Mouse (Mus musculus): ENCODE data around the gene Tbc1d10c. TPM values are rescaled to one million over a fixed set of nuclear protein-coding genes. Genes with fewer than 3 reads are reported as not detected.

The Tbc1d10c gene
- total RNA-seq, 1 experiment from 2014 or later = 34.7 TPM

DNA sequence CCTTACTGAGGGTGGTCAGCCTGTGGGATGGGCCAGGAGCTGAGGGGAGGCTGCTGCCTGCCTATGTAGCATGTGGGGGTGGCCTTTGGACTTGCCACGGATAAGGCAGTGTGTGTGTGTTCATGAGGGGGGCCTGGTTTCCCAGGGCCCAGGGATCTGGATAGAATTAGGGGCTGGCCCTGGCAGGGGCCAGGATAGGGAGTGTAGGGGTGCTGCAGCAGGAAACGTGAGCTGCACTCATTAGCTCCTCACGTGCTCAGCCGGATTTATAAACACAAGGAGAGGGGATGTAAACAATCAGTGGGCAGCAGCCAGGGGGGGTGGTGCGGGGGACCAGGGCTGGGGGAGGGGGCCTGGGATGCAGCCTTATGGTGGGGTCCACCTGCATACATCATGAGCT lies 26.1 kb upstream of the Tbc1d10c start:
- ATAC-seq (replicated peaks; ENCODE audit: low read depth, poor library complexity, severe bottlenecking) = no peak

DNA sequence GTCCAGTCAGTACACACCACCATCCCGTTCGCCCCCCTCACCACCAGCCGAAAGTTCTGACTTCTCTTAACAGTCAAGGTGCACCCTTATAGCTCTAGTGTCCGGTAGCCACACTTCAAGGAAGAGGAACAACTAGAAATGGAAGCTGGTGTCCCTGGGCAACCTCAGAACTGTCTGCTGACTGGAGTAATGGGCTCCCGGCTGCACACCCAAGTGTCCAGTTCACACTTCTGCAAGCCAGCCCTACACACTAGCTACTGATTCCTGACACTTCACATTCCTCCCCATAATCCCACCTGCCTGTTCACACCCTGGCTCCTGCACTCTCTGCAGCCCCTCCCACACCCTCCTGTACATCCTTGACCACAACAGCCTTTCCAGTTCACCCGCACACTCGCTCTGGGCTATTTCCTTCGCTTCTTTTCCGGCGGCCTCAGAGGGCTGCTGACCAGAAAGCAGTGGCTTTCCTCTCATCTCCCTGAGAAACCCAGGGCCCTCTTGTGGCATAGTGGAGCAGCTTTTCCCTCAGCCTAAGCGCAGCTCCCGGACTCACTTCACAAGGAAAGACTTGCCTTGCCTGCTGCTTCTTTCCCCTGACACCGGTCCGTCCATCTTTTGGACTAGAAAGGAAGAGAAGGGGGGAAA lies 25.1 kb upstream of the Tbc1d10c start:
- ATAC-seq (replicated peaks; ENCODE audit: low read depth, poor library complexity, severe bottlenecking) = no peak

DNA sequence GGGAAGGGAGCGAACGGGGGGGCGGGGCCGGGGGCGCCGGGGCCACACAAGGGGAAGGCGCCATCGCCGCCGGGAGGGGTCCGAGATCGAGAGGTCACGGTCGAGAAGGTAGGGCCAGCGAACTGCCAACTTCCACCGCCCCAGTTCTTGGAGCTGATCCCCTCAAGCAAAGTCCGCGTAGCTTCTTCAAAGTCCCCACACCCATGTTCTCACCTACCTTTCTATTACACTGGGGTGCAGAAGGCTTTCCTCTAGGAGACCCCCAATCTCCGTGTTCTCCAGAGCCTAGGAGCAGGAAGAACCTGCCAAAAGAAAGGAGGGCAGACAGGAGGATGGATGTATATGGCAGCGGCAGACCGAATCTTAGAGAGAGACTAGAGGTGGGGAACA lies 24.4 kb upstream of the Tbc1d10c start:
- ATAC-seq (replicated peaks; ENCODE audit: low read depth, poor library complexity, severe bottlenecking) = no peak

DNA sequence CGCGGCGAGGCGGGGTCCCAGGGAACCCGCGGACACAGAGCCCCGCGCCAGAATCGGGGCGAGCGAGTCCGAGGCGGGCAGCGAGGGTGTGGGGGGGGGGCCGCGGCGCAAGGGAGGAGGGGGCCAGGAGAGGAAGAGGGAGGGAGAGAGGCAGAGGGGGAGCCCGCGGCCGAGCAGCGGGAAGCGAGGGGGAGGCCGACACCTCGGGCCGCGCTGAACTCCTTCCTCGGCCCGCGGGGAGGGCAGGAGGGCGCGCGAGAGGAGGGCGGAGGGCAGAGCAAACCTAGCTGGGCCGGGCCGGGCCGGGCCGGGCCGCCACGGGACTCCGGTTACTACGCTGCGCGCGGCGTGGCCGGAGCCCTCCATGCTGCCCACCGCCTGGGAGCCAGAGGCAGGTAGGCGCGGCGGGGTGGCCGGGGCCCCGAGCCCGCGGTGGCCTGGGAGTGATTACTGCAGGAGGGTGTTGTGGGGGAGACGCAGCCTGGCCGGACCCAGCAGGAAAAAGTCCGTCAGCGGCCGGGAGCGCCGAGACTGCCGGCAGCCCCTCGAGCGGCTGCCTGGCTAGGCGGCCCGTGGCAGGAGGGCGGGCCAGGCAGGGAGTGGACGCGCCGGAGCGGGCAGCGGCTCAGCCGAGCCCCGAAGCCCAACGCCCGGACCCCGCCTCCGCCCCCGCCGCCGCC lies 23.8 kb upstream of the Tbc1d10c start:
- ATAC-seq (replicated peaks; ENCODE audit: low read depth, poor library complexity, severe bottlenecking) = no peak

DNA sequence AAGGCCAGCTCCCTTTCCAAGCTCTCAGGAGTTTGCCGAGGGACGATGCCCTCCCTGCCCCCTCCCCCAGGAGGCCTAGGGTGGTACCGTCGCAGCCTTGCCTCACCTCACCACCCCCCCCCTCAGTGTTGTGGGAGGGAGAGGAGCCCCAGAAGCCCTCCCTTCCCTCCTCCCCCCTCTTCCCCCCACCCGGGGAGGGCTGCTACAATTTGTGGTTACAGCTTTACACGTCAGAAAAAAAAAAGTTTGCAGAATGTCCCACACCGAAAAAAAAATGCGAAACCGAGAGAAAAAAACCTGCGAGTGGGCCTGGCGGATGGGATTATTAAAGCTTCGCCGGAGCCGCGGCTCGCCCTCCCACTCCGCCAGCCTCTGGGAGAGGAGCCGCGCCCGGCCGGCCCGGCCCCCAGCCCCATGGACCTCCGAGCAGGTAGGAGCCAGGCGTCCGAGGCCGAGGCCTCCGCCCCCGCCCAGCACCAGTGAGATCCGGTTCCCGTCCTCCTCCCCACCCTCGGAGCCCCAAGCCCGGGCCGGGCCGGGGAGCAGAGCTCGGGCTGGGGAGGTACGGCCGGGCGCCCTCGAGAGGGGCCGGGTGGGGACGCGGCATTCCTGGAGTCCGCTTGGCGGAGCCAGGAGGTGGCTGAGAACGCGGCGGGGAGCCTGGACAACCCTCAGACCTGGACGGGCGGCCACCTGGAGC lies 23.1 kb upstream of the Tbc1d10c start, which contains the start of the genes Clcf1 and AC109138.7:
TSS of gene Clcf1 (plus strand) at position 168 of the 700 bp plus-strand sequence.
TSS of gene AC109138.7 (plus strand) at position 287 of the 700 bp plus-strand sequence.
- 0 out of 2 replicates have a peak, but pooled peaks have one; percentile 30 for ATAC-seq (replicated peaks; ENCODE audit: low read depth, poor library complexity, severe bottlenecking)

DNA sequence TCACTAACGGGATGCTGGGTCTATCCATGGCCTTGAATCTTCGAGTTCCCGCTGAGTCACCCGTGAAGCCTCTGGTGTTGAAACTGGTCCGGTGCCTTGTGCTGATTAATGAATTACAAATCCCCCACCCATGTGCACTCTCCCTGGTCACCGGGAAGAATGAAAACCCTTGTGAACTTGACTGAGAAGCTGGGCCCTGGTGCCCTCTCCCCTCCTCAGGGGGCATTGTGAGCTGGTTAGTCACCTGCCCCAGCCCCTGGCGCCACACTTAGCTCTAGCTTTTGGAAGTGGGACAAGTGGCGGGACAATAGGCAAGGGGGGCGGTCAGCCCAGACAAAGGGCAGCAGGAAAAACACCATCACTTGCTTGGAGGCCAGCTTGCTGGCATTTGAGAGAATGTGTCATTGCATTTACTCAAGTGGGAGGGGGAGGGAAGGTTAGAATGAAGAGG lies 22.5 kb upstream of the Tbc1d10c start:
- ATAC-seq (replicated peaks; ENCODE audit: low read depth, poor library complexity, severe bottlenecking) = peak; percentile 37

DNA sequence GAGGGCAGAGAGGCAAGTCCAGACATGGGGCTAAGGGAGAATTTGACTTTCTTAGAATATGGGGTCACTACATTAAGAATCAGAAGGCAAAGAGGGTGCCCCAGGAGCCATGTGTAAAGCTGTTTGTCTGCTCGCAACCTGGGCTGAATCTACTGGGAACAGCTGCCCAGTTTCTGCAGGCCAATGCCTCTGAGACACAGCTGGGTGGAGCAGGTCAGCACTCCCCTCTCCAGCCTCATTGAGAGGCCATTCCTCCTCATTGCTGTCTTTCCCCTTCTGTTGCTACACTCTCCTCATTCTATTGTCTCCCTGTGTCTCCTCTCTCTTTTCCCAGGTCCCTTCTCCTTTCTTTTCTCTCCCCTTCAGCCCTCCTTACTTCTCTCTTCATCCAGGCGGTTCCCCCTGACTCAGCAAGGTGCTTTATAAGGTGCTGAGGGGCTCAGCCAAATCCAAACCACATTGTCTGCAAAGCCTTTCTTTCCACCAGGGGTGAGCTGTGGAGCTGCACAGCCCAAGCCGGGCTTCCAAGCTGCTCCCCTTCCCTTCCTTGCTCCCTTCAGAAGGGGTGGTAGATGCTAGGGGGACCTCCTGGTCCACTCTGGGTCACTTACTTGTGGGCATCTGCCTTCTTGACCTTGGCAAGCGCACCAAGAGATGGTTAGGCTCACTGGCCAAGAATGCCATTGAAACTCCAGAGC lies 21.0 kb upstream of the Tbc1d10c start:
- no peak for ATAC-seq (replicated peaks; ENCODE audit: low read depth, poor library complexity, severe bottlenecking)

DNA sequence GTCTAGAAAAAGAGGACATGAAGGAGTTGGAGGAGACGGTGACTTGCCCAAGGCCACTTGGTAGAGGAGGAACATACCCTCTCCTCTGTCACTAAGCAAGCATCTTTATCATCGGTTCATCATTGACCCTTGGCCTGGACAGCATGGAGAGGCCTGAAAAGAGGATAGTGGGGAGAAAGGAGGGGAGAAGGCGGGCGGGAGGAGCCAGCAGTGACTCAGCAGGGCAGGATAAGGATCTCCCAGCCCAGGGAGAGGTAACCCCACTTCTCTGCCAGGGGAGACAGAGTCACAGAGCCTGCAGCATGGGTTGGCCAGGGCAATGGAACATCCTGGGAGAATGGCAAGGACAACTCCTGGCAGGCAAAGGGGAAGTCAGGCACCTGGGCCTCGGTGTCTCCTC lies 17.5 kb upstream of the Tbc1d10c start:
- no peak for ATAC-seq (replicated peaks; ENCODE audit: low read depth, poor library complexity, severe bottlenecking)

DNA sequence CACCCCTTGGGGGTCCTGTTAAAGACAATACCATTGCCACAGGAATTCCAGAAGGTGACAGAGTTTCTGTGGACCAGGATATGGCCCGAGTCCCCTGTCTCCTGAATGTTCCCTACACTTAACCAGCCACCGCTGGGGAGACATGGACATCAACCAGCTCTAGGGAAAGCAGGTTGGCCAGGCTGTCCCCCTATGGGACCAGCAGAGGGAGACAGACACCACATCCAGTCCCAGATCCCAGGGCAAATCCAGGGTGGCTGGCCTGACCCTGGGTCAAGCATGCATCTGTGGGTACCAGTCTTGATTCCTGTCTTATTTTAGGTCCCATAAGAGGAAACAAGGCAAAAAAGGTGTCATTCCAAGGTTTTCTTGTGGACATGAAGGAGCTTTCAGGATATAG lies 15.9 kb upstream of the Tbc1d10c start:
- peak; percentile 84 for ATAC-seq (replicated peaks; ENCODE audit: low read depth, poor library complexity, severe bottlenecking)

DNA sequence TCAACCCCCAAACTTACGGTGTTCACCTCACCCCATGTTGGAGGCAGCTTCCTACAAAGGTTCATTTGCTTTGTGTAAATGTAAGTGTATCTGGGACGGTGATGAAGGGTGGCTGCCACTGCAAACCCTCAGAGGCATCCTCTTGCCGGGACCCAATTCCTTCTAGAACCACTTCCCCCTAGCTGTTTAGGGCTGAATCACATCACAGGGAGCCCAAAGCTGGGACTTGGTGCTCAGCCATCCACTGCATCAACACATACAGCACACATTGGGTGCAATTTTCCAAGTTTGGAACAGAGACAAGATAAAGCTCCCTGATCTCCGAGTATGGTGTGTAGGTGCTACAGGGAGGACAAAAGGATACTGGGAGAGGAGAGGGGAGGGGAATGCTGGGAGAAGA lies 13.8 kb upstream of the Tbc1d10c start:
- no peak for ATAC-seq (replicated peaks; ENCODE audit: low read depth, poor library complexity, severe bottlenecking)

DNA sequence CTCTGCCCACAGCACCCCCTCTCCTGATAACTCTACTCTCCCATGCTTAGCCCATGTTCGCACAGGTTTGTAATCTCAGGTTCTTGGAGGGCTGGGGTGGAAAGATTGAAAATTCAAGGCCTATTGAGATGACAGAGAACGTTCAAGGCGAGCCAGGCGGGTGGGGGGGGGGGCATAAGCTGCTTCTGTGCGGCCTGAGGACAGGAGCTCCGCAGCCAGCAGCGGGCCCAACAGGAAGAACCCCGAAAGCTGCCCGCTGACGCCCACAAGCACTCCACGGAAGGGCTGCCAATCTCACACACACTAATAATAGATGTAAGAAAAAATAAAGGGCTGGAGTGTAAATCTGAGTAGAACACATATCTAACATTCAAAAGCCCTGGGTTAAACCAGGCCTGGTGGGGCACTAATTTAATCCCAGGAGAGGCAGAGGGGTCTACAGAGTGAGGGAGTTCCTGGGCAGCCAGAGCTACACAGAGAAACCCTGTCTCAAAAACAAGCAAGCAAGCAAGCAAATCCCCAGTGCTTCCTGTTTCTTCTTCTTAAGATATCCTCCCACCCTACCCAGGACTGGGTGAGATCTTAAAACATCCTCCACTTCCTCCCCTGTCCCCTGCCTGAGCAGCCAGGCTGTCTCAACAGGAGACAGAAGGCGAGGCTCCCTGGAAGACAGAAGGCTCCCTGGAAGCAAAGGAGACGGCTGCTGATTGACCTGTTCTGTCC lies 12.7 kb upstream of the Tbc1d10c start:
- ATAC-seq (replicated peaks; ENCODE audit: low read depth, poor library complexity, severe bottlenecking) = 0 out of 2 replicates have a peak, but pooled peaks have one; percentile 30

DNA sequence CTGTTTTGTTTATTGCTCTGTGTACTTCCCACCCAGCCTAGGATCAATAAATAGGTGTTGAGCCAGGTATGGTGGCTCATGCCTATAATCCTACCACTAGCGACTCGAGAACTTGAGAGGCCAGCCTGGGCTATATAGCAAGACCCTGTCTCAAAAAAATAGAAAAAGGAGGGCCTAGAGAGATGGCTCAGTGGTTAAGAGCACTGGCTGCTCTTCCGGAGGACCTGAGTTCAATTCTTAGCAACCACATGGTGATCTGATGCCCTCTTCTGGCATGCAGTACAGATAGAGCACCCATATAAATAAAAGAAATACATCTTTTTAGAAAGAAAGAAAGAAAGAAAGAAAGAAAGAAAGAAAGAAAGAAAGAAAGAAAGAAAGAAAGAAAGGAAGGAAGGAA lies 12.1 kb upstream of the Tbc1d10c start:
- ATAC-seq (replicated peaks; ENCODE audit: low read depth, poor library complexity, severe bottlenecking) = no peak

DNA sequence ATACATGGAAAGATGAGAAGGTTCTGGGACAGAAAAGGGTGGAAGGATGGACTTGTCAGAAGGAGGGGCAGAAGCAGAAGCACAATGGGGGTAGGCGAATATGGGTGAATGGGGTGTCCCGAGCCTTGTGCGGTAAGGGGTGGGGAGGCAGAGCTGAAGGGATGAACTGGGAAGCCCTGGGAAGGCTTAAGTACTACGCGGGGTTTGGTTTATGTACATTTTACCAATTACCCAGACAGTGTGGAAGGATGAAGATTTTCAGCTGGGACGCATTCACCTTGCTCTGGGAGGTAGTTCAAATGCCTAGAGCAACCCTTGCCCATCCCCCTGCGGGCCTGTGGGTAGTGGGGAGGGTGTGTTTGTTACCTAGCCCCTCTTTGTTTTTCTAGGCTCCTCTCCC lies 11.1 kb upstream of the Tbc1d10c start:
- ATAC-seq (replicated peaks; ENCODE audit: low read depth, poor library complexity, severe bottlenecking) = no peak

DNA sequence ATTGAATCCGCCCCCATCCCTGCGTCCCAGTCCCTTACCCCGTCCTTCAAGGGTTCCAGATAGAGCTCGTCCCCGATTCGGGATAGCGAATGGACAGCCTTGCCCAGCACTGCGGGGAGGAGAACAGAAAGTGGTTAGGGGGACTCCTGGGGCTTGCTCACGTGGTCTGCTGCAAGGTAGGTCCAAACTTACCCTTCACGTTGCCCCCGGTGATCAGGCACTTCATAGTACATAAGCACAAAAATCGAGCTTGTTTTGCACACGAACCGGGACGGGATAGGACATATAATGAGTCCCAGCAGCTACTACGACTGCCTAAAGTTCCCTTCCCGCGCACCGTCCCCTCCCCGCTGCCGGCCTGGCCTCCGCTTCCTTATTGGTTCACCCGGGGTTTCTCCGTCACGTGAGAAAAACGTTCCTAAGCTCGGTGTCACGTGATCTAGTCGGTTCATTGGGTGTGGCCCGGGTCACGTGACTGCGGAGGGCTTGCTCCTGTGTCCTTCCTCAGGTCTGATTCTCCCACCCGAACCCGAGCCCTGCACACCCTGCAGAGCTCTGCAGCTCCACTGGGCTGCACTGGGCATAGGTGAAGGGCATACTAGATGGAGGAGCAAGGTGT lies 10.3 kb upstream of the Tbc1d10c start, which contains the start of gene Rad9a:
TSS of gene Rad9a (minus strand) at position 372 of the 619 bp plus-strand sequence.
- ATAC-seq (replicated peaks; ENCODE audit: low read depth, poor library complexity, severe bottlenecking) = peak; percentile 82

DNA sequence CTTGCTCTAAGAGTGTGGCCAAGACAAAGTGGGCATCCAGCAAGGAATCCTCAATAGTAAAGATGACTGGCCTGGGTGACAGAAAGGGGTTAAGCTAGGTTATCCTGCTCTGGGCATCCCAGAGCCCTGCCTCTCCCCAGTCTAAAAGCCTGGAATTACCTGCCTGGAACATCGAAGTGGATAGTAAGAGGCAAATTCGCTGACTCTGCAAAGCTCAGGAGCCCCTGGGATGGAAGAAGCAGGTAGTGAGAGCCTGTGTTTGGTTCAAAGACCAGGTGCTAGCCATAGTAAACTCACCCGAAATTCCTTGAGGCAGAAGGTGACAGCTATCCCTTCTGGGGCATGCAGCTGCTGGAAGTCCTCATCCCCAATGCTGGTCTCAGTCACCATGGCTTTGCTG lies 6.1 kb upstream of the Tbc1d10c start:
- ATAC-seq (replicated peaks; ENCODE audit: low read depth, poor library complexity, severe bottlenecking) = no peak

DNA sequence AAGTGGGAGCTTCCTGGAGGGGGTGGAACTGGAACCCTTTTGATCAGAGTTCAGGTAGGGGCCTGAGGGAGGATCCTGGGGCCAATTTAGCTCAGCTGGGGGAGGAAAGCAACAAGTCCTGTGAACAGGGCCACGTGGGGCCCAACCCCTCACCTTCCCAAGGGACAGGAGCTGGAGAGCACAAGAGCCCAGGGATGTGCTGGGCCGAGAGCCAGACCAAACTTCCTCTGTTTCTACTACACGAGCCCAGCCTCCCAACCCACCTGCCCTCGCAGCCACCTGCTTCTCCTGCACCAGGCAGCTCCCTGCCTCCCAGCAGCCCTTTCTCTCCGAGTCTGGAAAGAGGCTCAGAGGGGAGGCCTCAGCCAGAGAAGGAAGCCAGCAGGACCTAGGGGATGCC lies 5.5 kb upstream of the Tbc1d10c start:
- ATAC-seq (replicated peaks; ENCODE audit: low read depth, poor library complexity, severe bottlenecking) = no peak

DNA sequence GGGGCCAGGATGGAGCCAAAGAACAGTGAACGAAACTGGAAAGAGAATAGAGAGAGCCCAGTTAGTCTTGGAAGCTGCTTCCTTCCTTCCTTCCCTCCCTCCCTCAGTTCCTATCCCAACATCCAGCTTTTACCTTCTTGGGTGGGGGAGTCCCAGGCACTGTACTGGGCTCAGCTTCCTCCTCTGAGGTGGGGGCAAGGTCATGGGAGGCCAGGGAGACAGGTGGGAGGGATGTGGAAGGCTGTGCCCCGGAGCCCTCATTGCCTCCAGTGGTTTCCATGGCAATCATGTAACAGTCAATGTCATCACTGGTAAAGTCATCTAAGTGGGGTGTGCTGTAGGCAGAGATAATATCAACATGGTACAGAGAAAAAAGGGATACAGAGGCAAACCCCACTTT lies 5.0 kb upstream of the Tbc1d10c start:
- ATAC-seq (replicated peaks; ENCODE audit: low read depth, poor library complexity, severe bottlenecking) = no peak

DNA sequence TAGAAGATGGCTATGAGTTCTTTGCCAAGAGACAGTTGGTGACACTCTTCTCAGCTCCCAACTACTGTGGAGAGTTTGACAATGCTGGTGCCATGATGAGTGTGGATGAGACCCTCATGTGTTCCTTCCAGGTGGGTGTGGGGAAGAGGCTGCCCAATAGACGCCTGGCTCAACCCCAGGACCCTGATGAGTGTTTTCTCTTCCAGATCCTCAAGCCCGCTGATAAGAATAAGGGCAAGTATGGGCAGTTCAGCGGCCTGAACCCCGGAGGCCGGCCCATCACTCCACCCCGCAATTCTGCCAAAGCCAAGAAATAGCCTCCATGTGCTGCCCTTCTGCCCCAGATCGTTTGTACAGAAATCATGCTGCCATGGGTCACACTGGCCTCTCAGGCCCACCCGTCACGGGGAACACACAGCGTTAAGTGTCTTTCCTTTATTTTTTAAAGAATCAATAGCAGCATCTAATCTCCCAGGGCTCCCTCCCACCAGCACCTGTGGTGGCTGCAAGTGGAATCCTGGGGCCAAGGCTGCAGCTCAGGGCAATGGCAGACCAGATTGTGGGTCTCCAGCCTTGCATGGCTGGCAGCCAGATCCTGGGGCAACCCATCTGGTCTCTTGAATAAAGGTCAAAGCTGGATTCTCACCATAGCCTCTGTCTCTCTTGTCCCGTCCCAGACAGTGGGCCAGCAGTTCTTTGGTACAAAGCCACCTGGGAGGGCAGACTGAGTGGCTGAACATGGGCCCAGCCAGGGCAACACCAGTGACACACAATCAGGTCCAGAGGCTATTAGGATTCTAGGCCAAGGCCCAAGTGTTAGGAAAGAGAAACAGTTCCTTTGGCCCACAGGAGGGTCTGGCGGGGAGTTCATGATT lies 3.9 kb upstream of the Tbc1d10c start:
- ATAC-seq (replicated peaks; ENCODE audit: low read depth, poor library complexity, severe bottlenecking) = no peak

Data from common myeloid progenitor, adult 5-6 weeks (primary cell).